Mouse (Mus musculus) stomach, embryonic 16.5 days (tissue): ENCODE data around the gene Sf1. TPM values are rescaled to one million over a fixed set of nuclear protein-coding genes. Genes with fewer than 3 reads are reported as not detected.

Experiments used
- ATAC-seq: fragments of 200-750 bp; cut with Nextera tagmentation; 2 replicates; pipeline ENCODE4 v1.8.0; 2017; ENCODE audit warnings: moderate number of reproducible peaks, moderate TSS enrichment; ENCODE audit not compliant: insufficient read depth, low FRiP score
- H3K27ac ChIP-seq: fragments of 300-500 bp; sonication (generic); 2 replicates; pipeline ENCODE4 v1.5.1; 2014; ENCODE audit warnings: low read length
- H3K27me3 ChIP-seq: fragments of 300-500 bp; sonication (generic); 2 replicates; pipeline ENCODE4 v1.6.1; 2014; ENCODE audit warnings: low read length, control low read depth, mixed read lengths; ENCODE audit not compliant: control insufficient read depth, insufficient read depth
- H3K36me3 ChIP-seq: fragments of 300-500 bp; sonication (generic); 2 replicates; pipeline ENCODE4 v1.6.1; 2014; ENCODE audit warnings: low read length; ENCODE audit not compliant: control insufficient read depth, insufficient read depth
- H3K4me1 ChIP-seq: fragments of 300-500 bp; sonication (generic); 2 replicates; pipeline ENCODE4 v1.6.1; 2014; ENCODE audit warnings: low read length, control low read depth, mixed read lengths; ENCODE audit not compliant: control insufficient read depth, insufficient read depth
- H3K4me2 ChIP-seq: fragments of 300-500 bp; sonication (generic); 2 replicates; pipeline ENCODE4 v1.6.1; 2014; ENCODE audit warnings: low read depth, low read length, mixed read lengths
- H3K4me3 ChIP-seq: fragments of 300-500 bp; sonication (generic); replicated peaks from 2 replicates; pipeline ENCODE4 v1.5.1; 2014; ENCODE audit warnings: mild to moderate bottlenecking, low read length
- H3K9ac ChIP-seq: fragments of 300-500 bp; sonication (generic); 2 replicates; pipeline ENCODE4 v1.6.1; 2014; ENCODE audit warnings: low read length
- H3K9me3 ChIP-seq: fragments of 300-500 bp; sonication (generic); replicated peaks from 2 replicates; pipeline ENCODE4 v1.6.1; 2016; ENCODE audit warnings: low read length, control low read depth; ENCODE audit not compliant: control insufficient read depth
- WGBS: fragments of 180-500 bp; shearing (Covaris S2); extraction: QIAGEN DNeasy Blood & Tissue Kit; methylation state at CpG from one replicate; pipeline ENCODE4 v1.1.7; 2014; 5-methylcytosine and 5-hydroxymethylcytosine counted together
- microRNA-seq: library from miRNA; unstranded; fragments of <30 nt; microRNA quantifications from one replicate; pipeline ENCODE4, GENCODE M21; 2016
- polyA plus RNA-seq: library from polyadenylated mRNA; unstranded; fragments of >200 nt; fragmentation: Nextera tagmentation; extraction: Ambion mirVana; gene quantifications from 2 replicates; pipeline ENCODE4 v1.2.1, GENCODE M21; 2015

The Sf1 gene
- polyA plus RNA-seq, 1 experiment from 2014 or later: 94.5 TPM

DNA sequence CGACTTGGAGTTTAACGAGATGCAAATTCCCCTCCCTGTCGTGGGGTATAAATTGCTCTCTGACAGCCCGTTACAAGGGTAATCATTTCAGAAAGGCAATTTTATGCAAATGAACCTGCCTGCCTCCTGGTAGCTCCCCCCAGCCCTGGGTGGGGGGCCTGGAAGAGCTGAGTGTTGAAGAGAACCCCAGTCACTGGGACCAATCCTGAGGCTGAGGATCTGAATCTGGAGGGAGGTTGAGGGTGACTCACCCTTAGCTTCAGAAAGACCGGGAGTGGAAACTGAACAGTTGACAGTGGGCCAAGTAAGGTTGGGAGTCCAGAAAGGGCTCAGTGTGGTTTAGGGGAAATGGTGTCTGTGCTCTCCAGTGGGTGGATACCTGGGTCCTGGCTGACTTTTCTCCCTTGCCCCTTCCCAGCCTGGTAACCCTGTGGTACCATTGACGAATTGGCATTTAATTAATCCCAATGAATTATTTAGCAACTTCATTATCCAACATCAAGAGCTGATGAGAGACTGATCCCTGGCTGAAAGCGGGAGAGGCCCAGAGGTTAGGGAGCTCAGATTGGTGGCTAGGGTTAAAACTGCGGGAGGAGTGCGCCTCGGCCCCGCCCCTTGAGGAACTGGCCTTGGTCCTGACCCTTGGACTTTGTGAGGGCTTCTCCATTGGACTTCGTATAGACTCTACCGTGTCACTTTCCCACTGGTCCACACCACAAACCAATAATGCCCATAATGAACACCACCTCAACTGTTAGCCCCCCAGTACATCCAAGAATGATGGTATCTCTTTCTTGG, 63.4 kb downstream of the Sf1 start:
- no peak overlapping the region for H3K9ac ChIP-seq
- no peak; the same call in 1 of the 2 replicates for ATAC-seq
- H3K36me3 ChIP-seq: no peaks in the 10 kb centered on the region
- H3K4me3 ChIP-seq: no peak overlapping the region
- H3K27ac ChIP-seq: no peak overlapping the region
- H3K4me2 ChIP-seq: no peak overlapping the region
- 20% methylated on average over 13 of the region's 13 CpGs for WGBS
- no peaks in the 10 kb centered on the region for H3K9me3 ChIP-seq
- peaks cover 65% of the 10 kb centered on the region for H3K27me3 ChIP-seq
- H3K4me1 ChIP-seq: peaks cover 9% of the 10 kb centered on the region

Small RNA genes within 50 kb of the gene (microRNA-seq; reads per million reads assigned to microRNA genes)
- 0.99 reads per million for gene Mir6989

Other genes starting within 250 kb of the Sf1 start
- 23.8 and 25.2 TPM in 2 replicates for gene Sac3d1, start 245.0 kb upstream of the Sf1 start, polyA plus RNA-seq
- gene Snx15, start 235.4 kb upstream of the Sf1 start, polyA plus RNA-seq: 30.9 and 31.9 TPM in 2 replicates
- 0.25 and 0.44 TPM in 2 replicates for gene Batf2, start 222.7 kb upstream of the Sf1 start, polyA plus RNA-seq
- gene Arl2, start 222.1 kb upstream of the Sf1 start, polyA plus RNA-seq: 96.8 and 106 TPM in 2 replicates
- not detected in 2 replicates for gene Majin, start 179.3 kb upstream of the Sf1 start, polyA plus RNA-seq
- 0.41 and 0.48 TPM in 2 replicates for gene Gpha2, start 137.3 kb upstream of the Sf1 start, polyA plus RNA-seq
- 20.6 and 22.1 TPM in 2 replicates for gene Ppp2r5b, start 127.8 kb upstream of the Sf1 start, polyA plus RNA-seq
- gene Atg2a, start 122.0 kb upstream of the Sf1 start, polyA plus RNA-seq: 9.3 and 11.2 TPM in 2 replicates
- 77.2 and 98.4 TPM in 2 replicates for gene Ehd1, start 87.0 kb upstream of the Sf1 start, polyA plus RNA-seq
- gene Cdc42bpg, start 57.2 kb upstream of the Sf1 start, polyA plus RNA-seq: 1.9 and 2.0 TPM in 2 replicates
- 59.0 and 60.2 TPM in 2 replicates for gene Men1, start 28.7 kb upstream of the Sf1 start, polyA plus RNA-seq
- 11.4 and 11.8 TPM in 2 replicates for gene Map4k2, start 22.6 kb upstream of the Sf1 start, polyA plus RNA-seq
- gene Pygm, start 20.7 kb downstream of the Sf1 start, polyA plus RNA-seq: 17.7 and 55.0 TPM in 2 replicates
- 72.6 and 74.2 TPM in 2 replicates for gene Rasgrp2, start 35.6 kb downstream of the Sf1 start, polyA plus RNA-seq
- 0.91 and 0.98 TPM in 2 replicates for gene Nrxn2, start 55.0 kb downstream of the Sf1 start, polyA plus RNA-seq
- gene Slc22a12, start 179.3 kb downstream of the Sf1 start, polyA plus RNA-seq: not detected in 2 replicates